Mouse (Mus musculus) brain, embryonic 14.5 days (tissue): ENCODE data around the gene Fcgr1.
"Not testable (repeated sequence)": the region's sequence is repeated elsewhere in the genome, so short reads cannot be mapped to it uniquely, and the experiment has no call there.

Experiments used
- CTCF ChIP-seq: fragments of 200-500 bp; IDR thresholded peaks from 2 replicates; pipeline ENCODE4 v1.5.1; 2012; ENCODE audit warnings: inconsistent platforms, mild to moderate bottlenecking, moderate library complexity, borderline replicate concordance; ENCODE audit not compliant: insufficient read depth, insufficient read length; ENCODE audit errors: extremely low read depth
- POLR2A ChIP-seq: fragments of 200-500 bp; IDR thresholded peaks from 2 replicates; pipeline ENCODE4 v1.6.1; 2012; ENCODE audit warnings: mild to moderate bottlenecking, inconsistent platforms, borderline replicate concordance; ENCODE audit not compliant: poor library complexity, insufficient read depth, insufficient read length, severe bottlenecking; ENCODE audit errors: extremely low read depth

DNA sequence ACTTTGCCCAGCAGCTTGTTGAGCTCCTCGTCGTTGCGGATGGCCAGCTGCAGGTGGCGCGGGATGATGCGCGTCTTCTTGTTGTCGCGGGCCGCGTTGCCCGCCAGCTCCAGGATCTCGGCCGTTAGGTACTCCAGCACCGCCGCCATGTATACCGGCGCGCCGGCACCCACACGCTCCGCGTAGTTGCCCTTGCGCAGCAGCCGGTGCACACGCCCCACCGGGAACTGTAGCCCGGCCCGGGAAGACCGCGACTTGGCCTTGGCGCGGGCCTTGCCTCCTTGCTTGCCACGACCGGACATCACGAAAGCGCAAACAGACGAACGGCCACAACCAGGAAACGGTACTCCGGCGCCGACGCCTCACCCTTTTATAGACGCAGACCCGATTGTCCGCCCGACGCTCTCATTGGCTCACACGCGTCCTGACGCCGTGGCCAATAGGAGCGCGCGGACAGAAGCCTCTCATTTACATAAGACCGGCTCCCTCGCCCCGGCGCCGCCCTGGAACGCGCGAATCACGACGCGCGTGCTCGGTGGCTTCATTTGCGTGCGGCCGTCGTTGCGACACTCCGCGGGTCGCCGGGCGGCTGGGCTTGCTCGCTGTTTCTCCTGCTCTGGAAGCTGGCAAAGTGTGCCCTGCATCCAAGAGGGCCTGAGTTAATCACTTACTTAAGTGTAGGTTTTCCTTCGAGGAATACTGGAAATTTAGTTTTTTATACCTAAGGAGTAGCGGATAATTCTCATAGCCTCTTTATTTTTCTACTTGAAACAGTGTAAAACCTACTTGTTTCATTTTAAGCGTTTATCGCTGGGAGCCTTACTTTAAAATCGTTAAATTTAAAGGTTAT, 53.6 kb downstream of the Fcgr1 start, which contains the start of gene Hist2h2aa2:
- TF ChIP-seq CTCF, POLR2A: not testable (repeated sequence)
